Mouse (Mus musculus): ENCODE results near the gene Sdcbp2. TPM values are rescaled to one million over a fixed set of nuclear protein-coding genes. Genes with fewer than 3 reads are reported as not detected.

The Sdcbp2 gene
- total RNA-seq, 2 experiments from 2014 or later, result 1.7 to 2.5 TPM

DNA sequence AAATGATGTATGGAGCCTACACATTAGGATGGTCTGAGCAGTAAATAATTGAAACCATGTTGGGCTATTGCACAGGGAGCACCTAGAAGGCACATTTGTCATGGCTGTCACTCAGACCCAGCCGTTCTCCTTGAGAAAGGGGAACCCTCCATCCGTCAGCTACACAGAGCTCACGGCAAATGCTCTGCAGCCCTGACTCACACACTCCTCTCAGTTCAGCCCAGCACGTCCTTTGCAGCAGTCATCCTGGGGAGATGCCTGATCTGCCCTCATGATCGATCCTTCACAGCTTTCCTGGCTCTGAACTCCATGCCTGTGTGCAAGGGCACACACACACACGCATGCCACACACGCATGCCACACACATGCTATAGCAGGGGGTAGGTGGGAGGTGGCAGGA lies 56.9 kb downstream of the Sdcbp2 start:
- peak in 1 of 2 experiments; percentile 38 for DNase-seq (ENCODE audit: low spot score in 2 of 2)

DNA sequence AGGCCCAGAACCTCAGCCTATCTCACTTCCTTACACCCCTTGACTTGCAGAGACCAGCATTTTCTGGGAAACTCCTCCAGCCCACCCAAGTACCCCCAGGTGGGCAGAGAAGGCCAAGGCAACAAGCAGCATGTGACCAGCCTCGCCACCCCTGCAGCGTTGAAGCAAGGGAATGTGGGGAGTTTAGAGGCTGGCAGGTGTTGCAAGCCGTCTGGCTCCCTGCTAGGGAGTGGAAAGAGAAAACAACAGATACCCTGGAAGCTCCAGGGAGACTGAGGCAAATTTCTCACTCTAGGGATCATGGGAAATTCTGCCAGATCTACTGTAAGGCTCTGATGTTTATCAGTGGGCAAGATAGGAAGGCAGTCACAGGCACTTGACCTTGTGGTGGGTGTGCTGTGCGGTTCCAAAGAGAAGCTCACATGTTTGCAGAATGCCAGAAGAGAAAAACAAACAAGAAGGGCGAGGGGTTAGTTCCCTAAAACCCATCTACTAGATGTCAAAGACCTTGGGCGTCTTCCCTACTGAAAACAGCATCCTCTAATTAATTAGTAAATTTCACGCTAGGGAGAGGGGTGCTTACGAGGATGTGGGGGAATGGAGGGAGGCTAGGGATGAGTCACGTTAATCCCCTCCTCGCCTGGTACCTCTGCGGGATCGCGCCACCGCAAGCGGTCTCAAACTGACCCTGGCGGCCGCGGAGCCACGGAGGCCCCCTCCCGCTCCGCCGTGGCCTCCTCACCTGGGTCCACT lies 59.2 kb downstream of the Sdcbp2 start:
- DNase-seq (ENCODE audit: low spot score in 2 of 2), result peak in 1 of 2 experiments; percentile 41

DNA sequence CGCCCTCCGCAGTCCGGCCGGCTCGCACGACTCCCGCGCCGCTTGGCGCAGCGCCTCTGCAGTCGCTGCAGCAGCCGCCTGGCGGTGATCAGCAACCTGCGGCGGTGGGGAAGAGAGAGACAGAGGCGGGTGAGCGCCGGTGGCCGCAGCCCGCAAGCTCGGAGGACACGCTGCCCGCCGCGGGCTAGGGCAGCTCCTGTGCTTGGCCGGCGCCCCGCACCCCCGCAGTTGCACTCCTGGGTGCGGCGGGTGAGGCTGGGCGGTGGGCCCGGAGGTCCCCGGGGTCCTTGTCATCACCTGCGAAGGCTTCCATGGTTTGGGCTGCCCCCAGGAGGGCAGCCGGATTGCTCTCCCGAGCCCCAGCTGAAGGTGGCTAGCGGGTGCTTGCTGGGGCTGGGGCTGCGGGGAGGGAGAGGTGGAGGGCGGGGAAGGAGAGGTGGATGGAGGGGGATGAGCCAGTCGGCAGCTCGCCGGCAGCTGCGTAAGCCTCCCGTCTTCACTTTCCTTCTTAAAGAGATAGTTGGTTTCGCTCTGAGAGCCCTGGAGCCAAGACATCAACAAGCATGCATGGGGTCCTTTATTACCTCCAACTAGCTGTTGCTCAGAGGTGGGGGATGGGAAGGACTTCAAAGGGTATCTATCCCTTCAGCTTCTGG lies 59.9 kb downstream of the Sdcbp2 start, which contains the start of gene Snph:
Gene Snph (minus strand): TSS at position 435 of the 656 bp plus-strand sequence.
- peak; percentile 83 to 85 for DNase-seq (ENCODE audit: low spot score in 2 of 2)

DNA sequence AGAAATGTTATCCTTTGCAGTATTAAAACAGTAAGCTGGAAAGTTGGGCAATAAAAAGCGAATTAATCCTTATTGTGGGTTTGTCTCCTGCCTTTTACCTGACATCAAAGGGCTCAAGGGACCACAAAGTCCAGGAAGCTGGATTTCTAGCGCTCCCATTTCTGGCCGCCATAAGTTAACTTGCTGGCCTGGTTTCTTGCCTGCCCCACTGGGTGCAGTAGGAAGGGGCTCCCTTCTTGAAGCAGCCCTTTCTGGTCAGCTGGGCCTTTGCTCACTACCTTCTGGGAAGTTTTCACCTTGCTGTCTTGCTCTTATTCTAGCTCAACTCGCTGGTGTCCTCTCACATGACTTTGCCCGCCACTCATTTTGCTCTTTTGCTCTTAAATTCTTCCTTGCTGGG lies 60.6 kb downstream of the Sdcbp2 start:
- no peak for DNase-seq (ENCODE audit: low spot score in 2 of 2)

DNA sequence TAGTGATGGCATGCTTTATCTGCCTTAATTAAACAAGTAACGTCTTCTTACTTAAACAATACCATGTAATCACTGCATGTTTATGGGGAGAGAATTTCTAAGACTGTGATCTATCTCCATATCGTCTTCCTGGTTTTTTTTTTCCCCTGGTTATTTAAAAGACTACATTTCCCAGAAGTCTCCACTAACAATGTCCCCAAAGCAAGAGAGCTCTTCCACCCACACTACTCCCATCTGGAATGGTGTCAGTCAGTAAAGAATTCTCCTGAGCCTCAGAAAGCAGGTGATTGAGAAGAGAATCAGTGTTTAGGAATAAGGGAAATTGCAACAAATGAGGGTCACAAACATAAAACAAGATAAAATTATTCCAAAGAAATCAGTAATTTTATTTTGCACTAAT lies 62.5 kb downstream of the Sdcbp2 start:
- DNase-seq (ENCODE audit: low spot score in 2 of 2), result peak in 1 of 2 experiments; percentile 43

DNA sequence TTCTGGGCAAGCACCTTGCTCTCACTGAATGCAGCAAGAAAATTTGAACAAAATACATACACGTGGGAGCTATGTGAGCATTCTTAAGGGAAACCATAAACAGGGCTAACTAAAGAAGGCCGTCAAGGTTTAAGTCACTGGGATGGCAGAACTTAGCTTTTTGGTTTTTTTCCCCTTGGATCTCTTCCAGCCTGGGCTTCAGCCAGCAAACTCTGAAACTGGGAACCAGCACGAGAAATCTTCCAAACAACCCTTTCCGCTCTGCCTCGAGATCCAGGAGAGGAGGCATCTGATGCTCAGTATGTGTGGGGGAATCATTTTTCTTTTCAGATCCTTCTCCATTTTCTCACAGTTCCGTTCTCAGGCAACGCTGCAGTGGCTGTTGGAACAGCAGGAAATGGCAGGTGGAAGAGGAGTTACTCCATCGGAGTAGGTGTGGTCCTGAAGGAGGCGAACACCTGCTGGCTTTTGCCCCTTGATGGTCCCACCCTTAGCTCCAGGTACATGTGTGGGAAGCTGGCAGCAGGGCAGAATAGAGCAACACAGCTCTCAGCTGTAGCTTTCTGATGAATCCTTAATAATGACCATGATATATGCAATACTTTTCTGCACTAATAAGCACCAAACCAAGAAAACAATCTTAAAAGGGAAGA lies 63.1 kb downstream of the Sdcbp2 start:
- DNase-seq (ENCODE audit: low spot score in 2 of 2), result peak in 1 of 2 experiments; percentile 26

DNA sequence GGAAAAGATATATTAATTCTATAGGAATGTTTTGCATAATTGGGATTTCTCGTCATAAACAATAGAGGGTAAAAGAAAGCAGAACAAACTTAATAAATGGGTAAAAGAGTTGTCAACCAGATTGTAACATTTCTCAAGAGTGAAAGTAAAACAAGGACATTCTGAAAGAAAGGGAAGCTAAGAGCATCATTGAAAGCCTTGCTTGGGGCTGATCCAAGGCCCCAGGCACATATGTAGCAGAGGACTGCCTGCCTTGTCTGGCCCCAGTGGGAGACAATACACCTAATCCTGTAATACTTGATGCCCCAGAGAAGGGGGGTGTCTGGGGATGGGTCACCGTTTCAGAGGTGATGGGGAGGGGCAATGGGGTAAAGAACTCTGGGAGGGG lies 63.6 kb downstream of the Sdcbp2 start:
- no peak for DNase-seq (ENCODE audit: low spot score in 2 of 2)

Other genes with a start within 250 kb of the Sdcbp2 start
- gene 4921509C19Rik, start 96.5 kb upstream of the Sdcbp2 start, total RNA-seq (2021), result not detected
- gene Nsfl1c, start 78.4 kb upstream of the Sdcbp2 start, total RNA-seq (2021), result 100 to 1,000 TPM; 146 to 148 TPM
- 100 to 1,000 TPM; 972 to 973 TPM for gene Fkbp1a, start 30.1 kb upstream of the Sdcbp2 start, total RNA-seq (2021)
- gene Snph, start 60.0 kb downstream of the Sdcbp2 start, total RNA-seq (2021), result 100 to 1,000 TPM; 403 to 407 TPM
- gene Rad21l, start 95.9 kb downstream of the Sdcbp2 start, total RNA-seq (2021), result 1 to 10 TPM; 1.3 to 2.2 TPM
- 1 to 10 TPM; 4.5 to 4.6 TPM for gene Tmem74b, start 129.4 kb downstream of the Sdcbp2 start, total RNA-seq (2021)
- 10 to 100 TPM; 33.2 to 35.1 TPM for gene Psmf1, start 171.6 kb downstream of the Sdcbp2 start, total RNA-seq (2021)